In genomic region chr6:147664339-147664738, GRCm38 (mm10) we compare ENCODE assay signal across 9 mouse cellular contexts.
DNase-seq lines count a peak whose midpoint lies in the region; ATAC-seq and TF ChIP-seq lines count a peak whose summit lies in the region.
"Had no signal": no experiment of that assay in that cellular context is flagged by ENCODE, and none has a peak within 500 bp of the region (broad histone marks: within the 10 kb centered on the region; RNA-seq: fewer than 3 reads in every experiment).

No protein-coding gene starts in this region.

- H3K27me3 ChIP-seq in ES-Bruce4 (ENCODE audit: control insufficient read depth, insufficient read depth, low read length, poor library complexity, severe bottlenecking) = no peaks in the 10 kb centered on the region

- no peaks in the 10 kb centered on the region for H3K9me3 ChIP-seq in ES-Bruce4 (replicated peaks; ENCODE audit: control insufficient read depth, insufficient read depth, low read length, poor library complexity, severe bottlenecking)

- no peak for TF ChIP-seq EP300 in ES-Bruce4 (IDR thresholded peaks at IDR 0.05; ENCODE audit: insufficient read depth, low read depth, low read length)

- no peak overlapping the region for H3K27ac ChIP-seq in layer of hippocampus, adult 2 months
- H3K27ac ChIP-seq in ES-Bruce4 (ENCODE audit: insufficient read depth, low read length) = no peak overlapping the region

- H3K9ac ChIP-seq in ES-Bruce4 (ENCODE audit: low read depth, poor library complexity, severe bottlenecking) = no peak overlapping the region

- ATAC-seq in monocyte, adult 5-6 weeks (replicated peaks; ENCODE audit: insufficient number of reproducible peaks, low FRiP score, low TSS enrichment, poor library complexity, severe bottlenecking) = peak; percentile 53; the same call in 1 of the 2 replicates

- no peak overlapping the region for H3K4me3 ChIP-seq in layer of hippocampus, adult 2 months
- H3K4me3 ChIP-seq in ES-Bruce4 (ENCODE audit: low read depth, low read length) = no peak overlapping the region
- H3K4me3 ChIP-seq: myocyte had no signal

- TF ChIP-seq CTCF in layer of hippocampus, adult 2 months (conservative IDR thresholded peaks at IDR 0.05) = peak; percentile 73
- TF ChIP-seq CTCF in ES-Bruce4 (IDR thresholded peaks at IDR 0.05; ENCODE audit: low read depth, low read length) = peak; percentile 33

- no peaks in the 10 kb centered on the region for H3K36me3 ChIP-seq in ES-Bruce4 (ENCODE audit: control insufficient read depth, insufficient read depth, low read length, poor library complexity, severe bottlenecking)

- no peak for TF ChIP-seq POLR2A in ES-Bruce4 (IDR thresholded peaks at IDR 0.05; ENCODE audit: insufficient read depth, low read length)

- no peaks in the 10 kb centered on the region for H3K4me1 ChIP-seq in ES-Bruce4 (ENCODE audit: control insufficient read depth, insufficient read depth, low read length)

- peak in 1 of 2 experiments; percentile 19 for DNase-seq in layer of hippocampus, adult 2 months (ENCODE audit: low spot score in 2 of 2)
- no peak for DNase-seq in layer of hippocampus, adult 9-11 months
- DNase-seq in adipocyte (ENCODE audit: low spot score) = peak; percentile 67
- peak; percentile 72 for DNase-seq in embryo, embryonic 10.5 days (ENCODE audit: low spot score)
- peak; percentile 29 to 78 for DNase-seq in kidney, postnatal 36 days
- DNase-seq in frontal cortex, postnatal 36 days (ENCODE audit: low spot score in 2 of 2) = no peak

Comparison
In these comparisons a context has a peak if more than half of its experiments do, and no peak if none do; other contexts are left out.
1. DNase-seq: peak in adipocyte (single experiment), embryo, embryonic 10.5 days (single experiment) and kidney, postnatal 36 days (2 of 2); none in layer of hippocampus, adult 9-11 months (single experiment) and frontal cortex, postnatal 36 days (0 of 2).